Mouse (Mus musculus) brain, embryonic 14.5 days (tissue): ENCODE data around the gene Grid1.

Source experiments
- CTCF ChIP-seq: fragments of 200-500 bp; IDR thresholded peaks from 2 replicates; pipeline ENCODE4 v1.5.1; 2012; ENCODE audit warnings: inconsistent platforms, mild to moderate bottlenecking, moderate library complexity, borderline replicate concordance; ENCODE audit not compliant: insufficient read depth, insufficient read length; ENCODE audit errors: extremely low read depth
- POLR2A ChIP-seq: fragments of 200-500 bp; IDR thresholded peaks from 2 replicates; pipeline ENCODE4 v1.6.1; 2012; ENCODE audit warnings: mild to moderate bottlenecking, inconsistent platforms, borderline replicate concordance; ENCODE audit not compliant: poor library complexity, insufficient read depth, insufficient read length, severe bottlenecking; ENCODE audit errors: extremely low read depth

DNA sequence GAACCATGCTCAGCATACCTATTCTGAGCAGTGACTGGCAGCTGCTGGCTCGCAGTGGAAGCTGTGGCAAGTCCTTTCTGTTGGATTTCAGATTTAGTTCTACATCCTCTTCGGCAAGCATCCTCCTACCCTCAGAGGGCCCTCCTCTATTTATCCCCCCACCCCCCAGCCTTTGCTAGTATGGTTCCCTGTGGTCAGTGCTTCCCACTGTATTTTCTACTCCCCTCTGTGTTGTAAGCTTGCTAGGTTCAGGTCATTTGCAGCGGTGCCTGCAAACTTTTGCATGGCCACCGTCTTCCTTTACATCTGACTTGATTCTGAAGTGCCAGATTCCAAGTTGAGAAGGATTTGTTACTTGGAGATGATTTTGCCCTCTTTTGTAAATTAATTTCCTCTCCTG is 378.5 kb downstream of the Grid1 start:
- TF ChIP-seq POLR2A (no peak), CTCF (no peak)
